Mouse (Mus musculus): ENCODE results near the gene Best1. TPM values are rescaled to one million over a fixed set of nuclear protein-coding genes. Genes with fewer than 3 reads are reported as not detected.

The Best1 gene
- polyA plus RNA-seq, 1 experiment from 2014 or later, result 0.17 TPM

- peaks cover 19% of the 10 kb centered on the region; the same call in 1 of the 2 replicates for H3K27me3 ChIP-seq (replicated peaks)
- peaks cover 14% of the 10 kb centered on the region for H3K4me1 ChIP-seq
- H3K9ac ChIP-seq, result no peak overlapping the region
- 17% methylated on average over 3 of the region's 3 CpGs for WGBS (ENCODE audit: insufficient replicate concordance)
- H3K4me2 ChIP-seq, result no peak overlapping the region
- H3K36me3 ChIP-seq, result no peaks in the 10 kb centered on the region
- ATAC-seq, result peak; percentile 56; the same call in 1 of the 2 replicates
- H3K27ac ChIP-seq, result no peak overlapping the region
- 0 out of 2 replicates have a peak, but pooled peaks cover 5% of the 10 kb centered on the region for H3K9me3 ChIP-seq (replicated peaks)
- no peak overlapping the region for H3K4me3 ChIP-seq
Measured at GRCm38 (mm10) chr19:10000330-10000729, 1.1 kb downstream of the Best1 start.

GRCm38 (mm10) chr19:9998736-9999486 is 2.5 kb downstream of the Best1 start:
- WGBS (ENCODE audit: insufficient replicate concordance), result 55% methylated on average over 13 of the region's 13 CpGs
- no peak for ATAC-seq
- peaks cover 10% of the 10 kb centered on the region for H3K4me1 ChIP-seq
- no peak overlapping the region for H3K4me2 ChIP-seq
- no peak overlapping the region for H3K27ac ChIP-seq
- H3K9me3 ChIP-seq (replicated peaks), result 0 out of 2 replicates have a peak, but pooled peaks cover 5% of the 10 kb centered on the region
- H3K27me3 ChIP-seq (replicated peaks), result peaks cover 19% of the 10 kb centered on the region; the same call in 1 of the 2 replicates
- no peak overlapping the region for H3K9ac ChIP-seq
- H3K36me3 ChIP-seq, result no peaks in the 10 kb centered on the region
- no peak overlapping the region for H3K4me3 ChIP-seq

GRCm38 (mm10) chr19:9998063-9998416 is 3.4 kb downstream of the Best1 start:
- Histone ChIP-seq H3K4me3 (no peak overlapping the region), H3K27me3 (replicated peaks) (peaks cover 19% of the 10 kb centered on the region; the same call in 1 of the 2 replicates), H3K4me1 (peaks cover 16% of the 10 kb centered on the region), H3K9ac (no peak overlapping the region), H3K4me2 (no peak overlapping the region), H3K9me3 (replicated peaks) (0 out of 2 replicates have a peak, but pooled peaks cover 5% of the 10 kb centered on the region), H3K27ac (no peak overlapping the region), H3K36me3 (no peaks in the 10 kb centered on the region)
- WGBS (ENCODE audit: insufficient replicate concordance), result 68% methylated on average over 2 of the region's 2 CpGs
- ATAC-seq, result no peak

- 59% methylated on average over 12 of the region's 12 CpGs for WGBS (ENCODE audit: insufficient replicate concordance)
- no peak overlapping the region for H3K4me2 ChIP-seq
- 0 out of 2 replicates have a peak, but pooled peaks cover 4% of the 10 kb centered on the region for H3K9me3 ChIP-seq (replicated peaks)
- peaks cover 22% of the 10 kb centered on the region for H3K4me1 ChIP-seq
- H3K4me3 ChIP-seq, result no peak overlapping the region
- no peaks in the 10 kb centered on the region for H3K36me3 ChIP-seq
- no peak overlapping the region for H3K27ac ChIP-seq
- peaks cover 19% of the 10 kb centered on the region; the same call in 1 of the 2 replicates for H3K27me3 ChIP-seq (replicated peaks)
- H3K9ac ChIP-seq, result no peak overlapping the region
- no peak for ATAC-seq
Measured at GRCm38 (mm10) chr19:9997204-9998062, 4.0 kb downstream of the Best1 start.

GRCm38 (mm10) chr19:9993036-9993656 is 8.3 kb downstream of the Best1 start:
- Histone ChIP-seq H3K4me2 (peak overlapping the region; percentile 63), H3K4me3 (peak overlapping the region; percentile 29), H3K9ac (peak overlapping the region; percentile 42), H3K4me1 (peaks cover 61% of the 10 kb centered on the region), H3K36me3 (no peaks in the 10 kb centered on the region), H3K27ac (no peak overlapping the region), H3K27me3 (replicated peaks) (peaks cover 10% of the 10 kb centered on the region; the same call in 1 of the 2 replicates), H3K9me3 (replicated peaks) (no peaks in the 10 kb centered on the region)
- peak; percentile 61 for ATAC-seq
- WGBS (ENCODE audit: insufficient replicate concordance), result 7% methylated on average over 17 of the region's 17 CpGs

DNA sequence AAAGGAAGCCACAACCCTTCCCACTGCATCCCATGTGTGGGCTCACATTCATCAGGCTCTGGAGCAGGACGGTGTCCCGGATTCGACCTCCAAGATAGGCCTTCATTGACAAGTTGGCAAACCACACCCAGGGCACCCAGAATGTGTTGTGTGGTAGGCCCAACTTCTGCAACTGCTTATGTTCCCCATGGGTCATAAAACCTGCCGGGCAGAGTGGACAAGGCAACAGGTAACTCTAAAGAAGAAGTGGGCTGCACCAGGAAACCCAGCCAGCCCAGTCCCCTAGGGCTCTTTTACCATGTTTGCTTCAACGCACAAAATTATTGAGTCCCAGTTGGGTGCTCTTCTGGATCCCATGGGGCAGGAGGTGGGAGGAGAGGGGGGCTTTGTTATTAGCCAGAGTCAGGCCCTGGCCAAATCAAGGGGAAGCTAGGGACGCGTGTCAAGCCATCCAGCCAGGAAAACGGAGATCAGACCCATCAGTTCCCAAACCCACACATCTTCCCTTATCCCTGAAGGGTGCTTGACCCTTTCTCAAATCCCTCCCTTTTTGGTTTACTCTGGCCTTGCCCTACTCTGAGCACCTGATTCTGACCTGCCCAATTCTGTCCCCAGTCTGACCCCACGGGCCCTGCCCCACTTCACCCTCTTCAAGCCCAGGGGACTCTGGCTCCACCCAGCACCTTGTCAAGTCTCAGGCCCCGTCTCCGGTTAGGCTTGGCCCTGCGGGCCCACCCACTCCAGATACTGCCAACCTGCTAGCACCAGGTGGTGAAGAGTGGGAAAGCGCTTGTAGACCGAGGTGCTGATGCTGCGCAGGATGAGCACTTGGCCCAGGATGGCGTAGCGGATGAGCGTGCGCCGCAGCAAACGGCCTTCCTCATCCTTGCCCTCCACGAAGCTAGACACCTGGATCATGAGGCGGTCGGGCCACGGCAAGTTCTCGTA is 9.1 kb downstream of the Best1 start:
- H3K27ac ChIP-seq, result no peak overlapping the region
- 50% methylated on average over 26 of the region's 26 CpGs for WGBS (ENCODE audit: insufficient replicate concordance)
- H3K9ac ChIP-seq, result peak overlapping the region; percentile 42
- no peak; the same call in 1 of the 2 replicates for ATAC-seq
- 0 out of 2 replicates have a peak, but pooled peaks cover 2% of the 10 kb centered on the region for H3K27me3 ChIP-seq (replicated peaks)
- no peaks in the 10 kb centered on the region for H3K36me3 ChIP-seq
- H3K4me1 ChIP-seq, result peaks cover 68% of the 10 kb centered on the region
- peak overlapping the region; percentile 63 for H3K4me2 ChIP-seq
- peak overlapping the region; percentile 29 for H3K4me3 ChIP-seq
- H3K9me3 ChIP-seq (replicated peaks), result no peaks in the 10 kb centered on the region

DNA sequence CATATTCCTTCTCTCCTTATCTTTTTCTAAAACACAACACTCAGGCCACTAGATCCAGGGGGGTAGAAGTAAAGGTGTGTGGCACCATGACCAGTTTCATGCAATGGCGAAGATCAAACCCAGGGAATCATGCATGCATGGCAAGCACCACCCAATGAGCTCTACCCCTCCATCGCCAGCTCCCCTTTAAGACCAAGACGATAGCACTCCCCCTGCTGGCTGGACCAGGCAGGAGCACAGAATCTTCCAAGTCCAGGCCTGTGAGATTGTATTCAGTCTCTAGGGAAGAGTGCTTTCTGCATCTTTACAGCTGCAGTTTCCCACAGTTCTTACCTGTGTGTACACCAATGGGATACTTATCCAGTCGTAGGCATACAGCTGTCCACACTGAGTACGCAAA is 10.1 kb downstream of the Best1 start:
- Histone ChIP-seq H3K9me3 (replicated peaks) (no peaks in the 10 kb centered on the region), H3K27ac (peak overlapping the region; percentile 81; the same call in 1 of the 2 replicates), H3K4me3 (no peak overlapping the region), H3K9ac (no peak overlapping the region; the same call in 1 of the 2 replicates), H3K4me2 (no peak overlapping the region), H3K27me3 (replicated peaks) (no peaks in the 10 kb centered on the region), H3K4me1 (peaks cover 69% of the 10 kb centered on the region), H3K36me3 (peaks cover 8% of the 10 kb centered on the region)
- WGBS (ENCODE audit: insufficient replicate concordance), result 14% methylated on average over 5 of the region's 5 CpGs
- peak; percentile 14; the same call in 1 of the 2 replicates for ATAC-seq

DNA sequence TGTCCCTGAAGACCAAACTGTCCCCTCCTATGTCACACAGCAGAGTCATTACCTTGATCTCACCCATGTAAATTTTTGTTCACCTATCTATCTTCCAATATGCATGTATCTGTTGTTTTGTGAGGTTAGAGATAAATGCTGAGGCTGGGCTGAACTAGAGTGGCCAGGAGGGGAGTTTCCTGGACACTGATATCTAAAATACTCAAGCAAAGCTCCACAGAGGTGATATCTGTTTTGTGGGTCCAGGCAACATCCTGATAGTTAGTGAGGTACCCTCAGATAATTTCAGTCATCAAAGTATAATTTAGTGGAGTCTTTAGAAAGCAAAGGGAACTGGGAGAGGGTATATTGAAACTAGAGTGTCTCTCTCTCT is 11.6 kb downstream of the Best1 start:
- Histone ChIP-seq H3K4me3 (no peak overlapping the region), H3K36me3 (peaks cover 23% of the 10 kb centered on the region), H3K4me1 (peaks cover 82% of the 10 kb centered on the region), H3K27me3 (replicated peaks) (no peaks in the 10 kb centered on the region), H3K4me2 (peak overlapping the region; percentile 53), H3K9me3 (replicated peaks) (no peaks in the 10 kb centered on the region), H3K9ac (peak overlapping the region; percentile 19; the same call in 1 of the 2 replicates), H3K27ac (peak overlapping the region; percentile 81)
- ATAC-seq, result peak; percentile 72

- peak overlapping the region; percentile 19 for H3K9ac ChIP-seq
- ATAC-seq, result peak; percentile 19; the same call in 1 of the 2 replicates
Measured at GRCm38 (mm10) chr19:9989171-9989883, 12.1 kb downstream of the Best1 start.

GRCm38 (mm10) chr19:9987593-9987992 is 13.8 kb downstream of the Best1 start:
- Histone ChIP-seq H3K4me1 (peaks cover 86% of the 10 kb centered on the region), H3K9ac (no peak overlapping the region), H3K27me3 (replicated peaks) (no peaks in the 10 kb centered on the region), H3K4me2 (no peak overlapping the region), H3K27ac (peak overlapping the region; percentile 99), H3K4me3 (no peak overlapping the region), H3K36me3 (peaks cover 37% of the 10 kb centered on the region), H3K9me3 (replicated peaks) (no peaks in the 10 kb centered on the region)
- ATAC-seq, result no peak

More at GRCm38 (mm10) chr19:9989171-9989883, 12.1 kb downstream of the Best1 start:
- Histone ChIP-seq H3K4me2 (peak overlapping the region; percentile 53), H3K36me3 (peaks cover 28% of the 10 kb centered on the region), H3K9me3 (replicated peaks) (no peaks in the 10 kb centered on the region), H3K4me1 (peaks cover 88% of the 10 kb centered on the region), H3K27me3 (replicated peaks) (no peaks in the 10 kb centered on the region), H3K27ac (peak overlapping the region; percentile 81), H3K4me3 (0 out of 2 replicates have a peak overlapping the region, but pooled peaks have one; percentile 1)
- WGBS (ENCODE audit: insufficient replicate concordance), result 53% methylated on average over 17 of the region's 17 CpGs

Measured in liver, embryonic 12.5 days (tissue).